Mouse (Mus musculus) neural tube, embryonic 10.5 days (tissue): ENCODE measurements at regions not wholly inside any gene's neighbourhood (a gene's known extent, or its start where the extent isn't known, plus 50 kb on each side); places are given as distances from the start of the nearest gene placed in this dataset.

ENCODE experiments used
- DNase-seq: peaks from one replicate; pipeline ENCODE4 v3.0.0-alpha.2; 2017; ENCODE audit warnings: low spot score; ENCODE audit errors: extremely low spot score

- DNase-seq = peak; percentile 49
These were observed 61.0 kb downstream of the Ccng2 start for GRCm38 (mm10) chr5:93328059-93328458.

DNA sequence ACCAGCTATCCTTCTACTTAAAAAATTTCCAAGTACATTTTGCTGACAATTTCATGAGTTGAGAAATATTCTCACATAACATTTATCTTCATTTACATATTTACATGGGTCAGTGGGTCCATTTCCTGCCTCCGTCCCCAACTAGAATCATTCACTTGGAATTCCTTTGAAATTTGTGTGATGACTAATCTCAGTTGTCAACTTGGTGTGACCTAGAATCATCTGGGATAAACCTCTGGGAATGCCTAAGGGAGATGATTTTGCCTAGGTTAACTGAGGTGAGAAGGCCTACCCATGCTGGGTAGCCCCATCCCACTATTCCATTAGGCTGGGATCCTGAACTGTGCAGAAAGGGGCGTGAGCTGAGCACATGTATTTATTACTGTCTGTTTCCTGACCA, 63.8 kb downstream of the Ccng2 start:
- DNase-seq = no peak

GRCm38 (mm10) chr5:93353101-93353500, 86.0 kb downstream of the Ccng2 start:
- DNase-seq = no peak
